33 mouse cellular contexts compared by ENCODE assay signal in the genomic region with DNA sequence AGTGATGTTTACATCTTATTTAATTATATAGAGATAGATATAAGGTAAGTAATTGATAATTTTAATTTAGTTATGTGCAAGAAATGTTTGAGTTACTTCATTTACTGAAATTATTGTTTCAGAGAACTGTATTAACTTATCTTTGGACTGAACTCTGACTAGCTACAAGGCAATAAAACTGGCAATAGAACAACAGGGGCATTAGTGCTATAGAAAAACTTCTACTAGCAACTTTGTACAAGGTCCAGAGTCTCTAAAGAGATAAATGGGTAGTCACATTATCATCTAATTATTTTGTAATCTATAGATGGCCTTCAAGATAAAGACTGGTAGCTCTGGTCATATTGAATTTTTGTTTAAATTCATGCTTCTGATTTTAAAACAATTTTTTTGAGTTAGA.
"Had no signal": no experiment of that assay in that cellular context is flagged by ENCODE, and none has a peak within 500 bp of the region (broad histone marks: within the 10 kb centered on the region; RNA-seq: fewer than 3 reads in every experiment).

No protein-coding gene starts in this region.

- H3K27me3 ChIP-seq: heart, embryonic 12.5 days; heart, embryonic 13.5 days; heart, embryonic 15.5 days; hindbrain, embryonic 12.5 days; hindbrain, embryonic 13.5 days; hindbrain, embryonic 15.5 days; kidney, embryonic 15.5 days had no signal

- H3K36me3 ChIP-seq: heart, embryonic 10.5 days; heart, embryonic 12.5 days; heart, embryonic 15.5 days; hindbrain, embryonic 10.5 days; hindbrain, embryonic 12.5 days; hindbrain, embryonic 13.5 days; hindbrain, embryonic 15.5 days; kidney, embryonic 15.5 days had no signal

- ATAC-seq: hindbrain, embryonic 16.5 days; hindbrain, postnatal 0 days; inflammation-experienced regulatory T-cells, adult 6 months had no signal

- DNase-seq: heart, adult 2 months; heart, postnatal 10 days; heart, postnatal 14 days; heart, postnatal 36 days; heart, postnatal 4 days; kidney, adult 11 months; kidney, adult 18-20 months; kidney, adult 2 months; kidney, adult 8-10 months; kidney, adult 9 months; kidney, postnatal 10 days; kidney, postnatal 14 days; kidney, postnatal 25 days; kidney, postnatal 4 days; layer of hippocampus, adult 9-11 months; layer of hippocampus, postnatal 36 days had no signal

- H3K27ac ChIP-seq: heart, adult 2 months; heart, embryonic 10.5 days; heart, embryonic 13.5 days; heart, embryonic 15.5 days; hindbrain, embryonic 10.5 days; hindbrain, embryonic 12.5 days; hindbrain, embryonic 13.5 days; hindbrain, embryonic 14.5 days; hindbrain, embryonic 15.5 days; hindbrain, postnatal 0 days; kidney, embryonic 15.5 days; kidney, postnatal 0 days; layer of hippocampus, adult 2 months; left cerebral cortex, adult 2 months had no signal

- H3K9me3 ChIP-seq: heart, embryonic 10.5 days; heart, embryonic 12.5 days; heart, embryonic 13.5 days; heart, embryonic 15.5 days; hindbrain, embryonic 10.5 days; hindbrain, embryonic 12.5 days; hindbrain, embryonic 13.5 days; hindbrain, embryonic 15.5 days; kidney, embryonic 15.5 days had no signal

- H3K4me2 ChIP-seq: heart, embryonic 11.5 days; heart, embryonic 12.5 days; heart, embryonic 13.5 days; heart, embryonic 15.5 days; hindbrain, embryonic 12.5 days; hindbrain, embryonic 13.5 days; hindbrain, embryonic 14.5 days; hindbrain, embryonic 15.5 days; kidney, embryonic 15.5 days had no signal

- H3K4me1 ChIP-seq: heart, embryonic 10.5 days; heart, embryonic 12.5 days; heart, embryonic 15.5 days; hindbrain, embryonic 10.5 days; hindbrain, embryonic 12.5 days; hindbrain, embryonic 13.5 days; hindbrain, embryonic 15.5 days; kidney, embryonic 15.5 days had no signal

- H3K9ac ChIP-seq: heart, embryonic 12.5 days; heart, embryonic 13.5 days; heart, embryonic 15.5 days; hindbrain, embryonic 12.5 days; hindbrain, embryonic 13.5 days; hindbrain, embryonic 14.5 days; hindbrain, embryonic 15.5 days; kidney, embryonic 15.5 days had no signal

- H3K4me3 ChIP-seq: heart, adult 2 months; heart, embryonic 10.5 days; heart, embryonic 12.5 days; heart, embryonic 13.5 days; heart, embryonic 15.5 days; hindbrain, embryonic 10.5 days; hindbrain, embryonic 12.5 days; hindbrain, embryonic 13.5 days; hindbrain, embryonic 15.5 days; kidney, embryonic 15.5 days; layer of hippocampus, adult 2 months; left cerebral cortex, adult 2 months had no signal
